Mouse (Mus musculus) liver, adult 2 months (tissue): Measurements from ENCODE around the gene Serpinc1.

Experiments
- CTCF ChIP-seq: fragments of 200-500 bp; IDR thresholded peaks from 2 replicates; pipeline ENCODE4 v1.5.1; 2011; ENCODE audit warnings: low read depth, low read length, control low read depth
- POLR2A ChIP-seq: fragments of 200-500 bp; IDR thresholded peaks from 2 replicates; pipeline ENCODE4 v1.6.1; 2011; ENCODE audit warnings: low read length, control low read depth; ENCODE audit not compliant: insufficient read depth; ENCODE audit errors: extremely low read depth

DNA sequence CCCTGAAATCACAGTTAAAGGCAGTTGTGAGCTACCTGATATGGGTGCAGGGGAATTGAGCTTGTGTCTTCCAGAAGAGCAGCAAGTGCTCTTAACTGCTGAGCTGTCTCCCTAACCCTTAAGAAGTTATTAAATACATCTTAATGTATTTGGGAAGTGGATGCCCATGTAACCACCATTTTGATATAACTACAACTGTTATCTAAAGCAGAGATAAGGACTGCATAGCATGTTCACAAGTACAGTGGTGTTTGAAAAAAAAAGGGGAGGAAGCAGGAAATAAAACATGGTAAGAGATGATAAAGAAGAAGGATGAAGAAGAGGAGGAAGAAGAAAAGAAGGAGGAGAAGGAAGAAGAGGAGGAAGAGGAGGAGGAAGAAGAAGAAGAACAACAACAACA is 47.1 kb upstream of the Serpinc1 start:
- TF ChIP-seq CTCF (no peak), POLR2A (no peak)
